Mouse (Mus musculus) embryo, embryonic 11 days (tissue): ENCODE measurements around the gene Sp3.
"Not testable (repeated sequence)": the region's sequence is repeated elsewhere in the genome, so short reads cannot be mapped to it uniquely, and the experiment has no call there.

ENCODE experiments used
- DNase-seq: peaks from one replicate; pipeline ENCODE4 v3.0.0-alpha.2; 2015

Sp3 gene

DNA sequence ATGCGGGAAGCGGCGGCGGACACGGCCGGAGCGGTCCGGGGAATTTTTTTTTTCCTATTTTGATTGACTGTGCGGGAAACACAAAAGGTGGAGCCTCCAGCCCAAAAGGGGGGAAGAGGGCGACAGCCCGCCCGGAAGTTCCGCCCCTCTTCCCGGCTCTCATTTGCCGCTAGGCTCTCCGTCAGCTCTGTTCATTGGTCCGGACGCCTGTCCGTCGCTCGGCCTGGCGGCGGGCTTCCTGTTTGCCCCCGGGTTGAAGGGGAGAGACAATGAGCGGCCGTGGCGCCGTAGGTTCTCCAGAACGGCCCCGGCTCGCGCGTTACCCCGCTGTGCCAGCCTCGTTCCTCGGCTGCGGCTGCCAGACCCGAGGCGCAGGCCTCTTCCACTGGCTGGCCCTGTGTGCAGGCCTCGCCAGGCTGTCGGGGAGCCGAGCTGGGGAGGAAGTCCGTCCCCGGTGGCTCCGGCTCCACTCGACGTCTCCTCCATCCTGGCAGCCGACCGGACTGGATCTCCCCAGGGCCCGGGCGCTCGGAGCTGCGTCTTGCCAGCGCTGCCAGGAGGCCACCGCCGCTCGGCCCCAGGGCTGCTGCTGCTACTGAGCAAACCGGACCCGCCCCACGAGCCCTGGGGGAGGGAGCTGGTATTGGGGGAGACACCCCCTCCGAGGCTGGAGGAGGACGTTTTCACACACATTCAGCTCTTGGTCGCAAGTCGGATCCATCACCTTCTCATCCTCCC lies at the start of gene Sp3:
Sp3 (minus strand) TSS at position 110 of the 738 bp plus-strand sequence.
- DNase-seq = peak; percentile 97

DNA sequence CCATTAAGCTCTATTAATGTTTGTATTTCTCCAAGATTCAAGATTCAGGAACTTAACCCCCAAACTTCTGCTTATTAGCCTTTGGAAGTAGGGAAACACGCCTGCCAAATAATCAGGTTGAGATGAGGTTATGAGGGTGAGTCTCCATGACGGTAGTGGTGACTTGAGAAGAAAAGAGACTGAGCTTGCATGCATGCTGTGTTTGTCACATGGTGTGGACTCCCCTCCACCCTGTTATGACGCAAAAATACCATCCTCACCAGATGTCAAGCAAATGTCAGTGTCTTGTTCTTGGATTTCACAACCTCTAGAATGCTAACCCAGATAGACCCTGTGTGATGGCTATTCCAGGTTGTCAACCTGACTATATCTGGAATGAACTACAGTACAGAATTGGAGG lies 49.6 kb upstream of the Sp3 start:
- DNase-seq = no peak

DNA sequence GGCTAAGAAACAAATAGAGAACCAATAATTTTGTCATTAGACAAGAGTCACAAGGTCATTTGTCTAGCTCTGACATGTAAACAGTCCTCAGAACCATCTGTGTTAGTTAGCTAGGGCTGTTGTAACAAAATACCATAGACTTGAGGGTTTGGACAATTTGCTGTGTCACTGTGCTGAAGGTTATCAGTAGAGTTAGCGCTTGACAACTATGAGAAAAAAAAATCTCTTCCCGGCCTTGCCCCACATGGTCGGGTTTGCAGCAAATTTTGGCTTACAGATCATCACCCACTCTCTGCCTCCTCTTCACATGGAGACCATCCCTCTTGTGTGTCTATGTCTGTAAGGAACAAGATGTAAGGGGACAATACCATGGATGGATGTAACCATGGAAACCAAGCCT lies 47.8 kb upstream of the Sp3 start:
- no peak for DNase-seq

DNA sequence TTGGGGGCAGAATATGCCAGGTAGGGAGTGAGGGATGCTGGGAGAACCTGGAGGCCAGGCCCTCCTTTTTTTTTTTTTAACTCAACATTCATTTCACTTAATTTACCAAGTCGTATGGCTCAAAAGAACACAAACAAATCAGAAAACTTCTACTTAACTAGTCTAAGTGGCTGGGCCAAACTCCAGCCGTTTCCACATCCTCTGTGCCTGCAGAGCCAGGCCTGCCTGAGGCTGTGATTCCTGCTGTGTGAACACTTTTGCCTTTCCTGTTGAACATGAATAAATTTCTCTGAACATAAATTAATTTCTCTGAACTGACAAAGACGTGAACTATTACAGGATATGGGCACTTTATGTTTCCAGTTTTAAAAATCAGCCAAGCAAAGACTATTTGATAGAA lies 46.9 kb upstream of the Sp3 start:
- DNase-seq = no peak

DNA sequence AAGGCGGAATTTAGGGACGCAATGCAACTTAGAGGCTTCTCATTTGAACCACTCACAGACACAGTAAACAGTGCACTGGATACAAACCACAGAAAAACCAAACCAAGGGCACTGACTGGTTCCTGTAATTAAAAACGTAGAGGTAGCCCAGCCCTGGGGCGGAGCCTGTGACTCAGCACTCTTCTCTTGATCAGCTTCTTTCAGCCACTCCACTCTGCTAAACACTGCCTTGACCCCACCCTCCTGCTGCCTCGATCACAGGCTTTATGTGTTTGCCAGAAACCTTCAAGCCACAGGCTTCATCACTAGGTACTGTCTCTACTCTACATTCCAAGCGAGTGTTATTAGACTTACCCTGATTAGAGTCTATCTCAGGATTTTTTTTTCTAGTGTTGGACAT lies 43.6 kb upstream of the Sp3 start:
- DNase-seq = no peak

DNA sequence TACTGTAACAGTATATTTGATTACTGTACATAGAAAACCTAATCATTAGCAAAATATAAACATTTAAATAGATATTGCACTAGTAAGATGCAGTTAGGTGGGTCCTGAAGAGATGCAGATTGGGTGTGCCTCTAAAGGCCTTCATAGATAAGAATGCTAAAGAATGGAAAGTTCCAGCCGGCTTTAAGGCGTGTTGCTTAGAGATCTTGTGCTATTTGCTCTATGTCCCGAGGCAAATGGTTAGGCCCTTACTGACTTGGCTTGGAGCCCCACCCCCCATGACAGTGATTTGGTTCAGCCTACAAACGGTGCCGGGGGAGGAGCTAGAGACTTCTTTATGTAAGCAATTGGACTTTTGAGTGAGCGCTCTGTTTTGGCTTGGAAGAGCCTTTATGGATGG lies 40.8 kb upstream of the Sp3 start:
- DNase-seq = no peak

DNA sequence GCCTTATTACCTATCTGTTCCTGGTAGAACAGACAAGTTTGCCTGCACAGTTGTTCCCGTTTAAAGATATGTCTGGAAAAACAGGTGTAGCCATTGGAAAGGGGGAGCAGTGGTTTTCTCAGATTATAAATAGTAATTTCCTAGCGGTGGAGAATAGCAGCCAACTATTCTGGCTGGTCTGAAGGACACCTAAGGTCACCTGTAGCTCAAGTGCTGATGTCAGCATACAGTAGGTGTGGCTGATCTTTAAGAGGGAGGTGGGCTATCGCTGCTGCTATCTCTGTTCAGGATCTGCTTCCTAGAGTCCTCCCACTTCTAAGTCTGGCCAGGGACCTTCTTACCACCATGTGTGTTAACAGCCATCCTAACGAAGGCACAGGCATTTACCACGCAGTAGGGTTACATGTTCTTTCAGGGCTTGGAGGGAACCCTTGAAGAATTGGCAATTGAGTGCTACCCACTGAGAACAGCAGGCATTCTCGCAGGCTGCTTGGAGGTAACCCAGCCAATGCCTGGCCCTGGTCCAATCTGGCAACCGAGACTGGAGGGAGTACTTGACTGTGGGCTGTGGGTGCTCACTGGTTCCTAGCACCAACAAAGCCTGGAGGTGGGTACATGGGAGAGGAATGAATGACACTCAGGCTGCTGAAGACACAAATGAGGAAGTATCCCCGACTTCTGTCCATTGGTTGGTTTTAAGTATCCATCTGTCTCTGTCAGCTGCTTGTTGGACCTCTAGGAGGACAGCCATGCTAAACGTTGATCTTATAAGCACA lies 39.3 kb upstream of the Sp3 start:
- DNase-seq = no peak

DNA sequence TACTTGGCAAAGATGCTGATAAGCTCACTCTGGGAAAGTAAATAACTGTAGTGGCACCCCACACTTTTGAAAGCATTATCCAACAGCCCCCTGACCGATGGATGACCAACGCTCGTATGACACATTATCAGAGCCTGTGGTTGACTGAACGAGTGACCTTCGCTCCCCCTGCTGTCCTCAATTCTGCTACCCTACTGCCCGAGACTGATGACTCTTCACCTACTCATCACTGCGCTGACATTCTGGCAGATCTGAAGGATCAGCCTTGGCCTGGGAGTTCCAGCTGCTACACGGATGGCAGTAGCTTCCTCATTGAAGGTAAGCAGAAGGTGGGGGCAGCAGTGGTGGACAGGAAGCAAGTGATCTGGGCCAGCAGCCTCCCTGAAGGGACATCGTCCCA lies 33.8 kb upstream of the Sp3 start:
- not testable (repeated sequence) for DNase-seq

DNA sequence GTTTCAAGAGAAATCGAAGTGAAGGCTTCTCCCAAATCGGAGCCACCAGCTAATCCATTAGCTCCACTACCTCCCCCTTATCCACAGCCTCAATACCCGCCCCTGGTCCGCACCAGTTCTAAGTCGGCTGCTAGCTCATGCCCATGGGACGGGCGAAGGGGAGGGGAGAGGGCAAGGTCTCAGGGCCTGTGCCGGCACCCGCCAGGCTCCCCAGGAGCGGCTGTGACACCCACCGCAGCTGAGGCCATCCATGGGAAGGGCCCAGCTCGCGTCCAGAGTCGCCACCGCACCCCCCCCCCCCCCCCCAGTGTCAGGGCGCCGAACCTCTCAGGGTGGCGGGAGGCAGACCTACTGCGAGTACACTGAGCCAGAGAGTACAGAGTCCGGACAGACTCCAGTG lies 32.4 kb upstream of the Sp3 start:
- peak; percentile 64 for DNase-seq

DNA sequence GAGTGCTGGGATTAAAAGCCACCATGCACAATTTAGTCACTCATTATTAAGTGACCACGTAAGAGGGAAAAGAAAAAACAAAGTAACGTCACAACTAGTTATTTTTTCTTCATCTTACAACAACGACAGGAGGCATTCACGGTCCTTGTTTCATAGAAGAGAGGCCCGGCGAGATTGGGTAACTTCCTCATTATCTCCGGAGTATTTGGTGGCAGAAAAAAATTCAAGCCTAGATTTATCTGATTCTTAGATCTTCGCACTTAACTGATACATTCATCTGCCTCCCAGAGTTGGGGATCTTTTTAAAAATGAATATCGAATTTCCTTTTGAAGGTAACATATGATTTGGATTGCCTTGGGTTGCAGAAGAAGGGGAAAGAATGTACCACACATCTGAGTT lies 27.2 kb upstream of the Sp3 start:
- no peak for DNase-seq

DNA sequence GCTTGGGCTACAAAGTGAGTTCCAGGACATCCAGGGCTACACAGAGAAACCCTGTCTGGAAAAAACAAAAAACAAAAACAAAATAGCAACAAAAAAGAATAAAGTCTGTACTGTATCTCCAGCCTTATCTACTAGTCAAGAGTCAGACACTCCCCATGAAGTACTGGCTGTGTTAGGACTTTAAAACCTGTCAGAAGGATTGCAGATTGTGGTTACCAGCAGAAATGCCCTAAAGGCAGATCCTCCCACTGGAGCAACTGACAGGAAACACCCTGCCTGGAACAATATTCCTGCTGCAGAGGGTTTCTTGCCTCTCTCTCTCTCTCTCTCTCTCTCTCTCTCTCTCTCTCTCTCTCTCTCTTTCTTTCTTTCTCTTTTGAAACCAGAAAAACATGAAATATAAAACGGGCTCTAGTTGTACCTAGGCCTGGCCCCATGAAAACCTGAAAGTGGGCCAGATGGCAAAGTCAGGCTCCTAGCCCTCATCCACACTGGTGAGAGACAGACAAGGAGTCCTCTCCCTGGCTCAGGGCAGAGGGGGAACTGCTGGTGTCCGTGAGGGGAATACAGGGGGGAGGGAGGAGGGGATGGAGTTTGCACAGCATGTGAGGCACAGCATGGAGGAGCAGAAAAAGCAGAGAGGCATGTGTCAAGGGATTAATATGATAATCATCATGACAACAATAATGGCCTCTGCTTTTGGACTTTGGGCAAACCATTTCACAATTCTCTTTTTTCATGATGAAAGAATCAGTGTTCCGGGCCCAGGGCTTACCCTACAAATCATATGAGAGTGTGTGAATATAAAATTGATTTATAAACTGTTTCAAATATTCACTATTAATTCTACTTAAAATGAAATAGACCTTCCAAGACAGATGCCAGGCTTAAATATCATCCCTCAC lies 25.6 kb upstream of the Sp3 start:
- DNase-seq = peak; percentile 41

DNA sequence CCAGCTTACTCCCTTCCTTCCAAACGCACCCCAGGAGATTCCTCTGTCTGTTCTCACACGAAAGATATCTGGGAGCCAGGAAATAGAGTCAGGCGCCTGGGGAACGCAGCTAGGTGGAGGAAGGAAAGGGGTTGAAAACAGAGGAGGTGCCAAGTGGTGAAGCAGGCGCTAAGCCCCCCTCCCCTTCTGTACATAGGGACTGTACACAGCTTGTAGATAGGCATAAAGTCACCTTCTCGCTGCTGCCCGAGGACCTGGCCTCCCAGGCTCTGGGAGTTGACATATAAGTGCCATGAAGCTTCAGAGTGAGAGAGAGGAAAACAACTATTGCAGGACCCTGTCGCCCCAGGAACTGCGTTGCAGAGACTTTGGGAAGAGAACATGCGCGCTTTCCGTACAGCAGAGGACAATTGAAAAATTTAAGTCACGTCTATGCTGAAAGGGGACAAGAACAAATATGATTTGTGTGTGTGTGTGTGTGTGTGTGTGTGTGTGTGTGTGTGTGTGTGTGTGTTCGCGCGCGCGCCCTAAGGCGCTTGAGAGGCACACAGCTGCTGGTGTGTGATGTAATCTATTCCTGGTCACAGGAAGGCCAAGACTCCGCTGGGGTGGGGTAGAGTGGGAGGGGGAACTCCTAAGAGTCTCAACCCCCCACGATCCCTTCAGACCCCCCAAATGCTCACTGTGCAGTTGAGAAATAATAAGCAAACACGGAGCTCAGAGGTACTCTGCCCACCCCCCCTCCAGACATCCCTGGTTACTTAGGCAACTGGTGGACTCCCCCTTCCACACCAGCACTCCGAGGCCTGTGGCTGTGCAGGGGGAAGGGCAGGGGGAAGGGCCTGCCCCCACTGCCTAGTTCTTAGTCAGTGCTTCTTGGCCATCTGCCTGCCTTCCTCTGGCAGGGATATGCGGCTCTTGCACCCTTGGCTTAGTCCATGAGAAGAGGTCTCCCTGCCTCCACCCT lies 23.8 kb upstream of the Sp3 start:
- peak; percentile 59 for DNase-seq

DNA sequence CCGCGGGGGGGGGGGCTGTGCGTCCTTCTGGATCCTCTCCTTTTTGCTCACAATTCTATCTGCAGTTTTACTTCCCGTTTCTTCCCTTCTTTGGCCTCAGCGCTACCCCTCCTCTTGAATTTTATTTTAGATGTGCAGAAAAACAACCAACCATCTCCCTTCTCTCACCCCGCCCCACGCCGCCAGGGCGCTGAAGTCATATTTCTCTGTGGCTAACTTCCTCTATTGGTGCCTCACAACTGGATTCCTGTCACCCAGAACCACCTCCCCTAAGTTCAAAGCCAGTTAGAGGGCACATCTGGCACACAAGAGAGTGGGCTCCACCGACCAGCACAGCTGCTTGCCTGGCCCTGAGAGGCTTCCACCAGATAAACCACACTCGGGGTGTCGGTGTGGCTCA lies 22.8 kb upstream of the Sp3 start:
- peak; percentile 12 for DNase-seq

DNA sequence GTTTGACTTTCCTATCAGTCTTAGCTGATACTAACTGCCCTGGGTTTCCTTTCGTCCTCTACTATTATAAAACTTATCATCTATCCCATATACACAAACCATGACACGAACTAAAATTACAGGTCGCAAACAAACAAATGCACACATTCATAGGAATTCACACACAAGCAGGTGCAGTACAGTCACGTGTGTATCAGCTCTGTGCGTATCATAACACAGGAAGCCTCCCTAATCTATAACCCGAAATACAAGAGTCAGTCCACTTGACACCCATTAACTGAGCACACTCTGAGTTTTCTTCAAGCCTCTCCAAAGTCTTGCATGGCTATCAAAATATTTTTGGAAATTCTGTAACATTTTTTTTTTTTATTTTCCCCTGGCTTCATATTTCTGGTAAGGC lies 22.2 kb upstream of the Sp3 start:
- DNase-seq = no peak

DNA sequence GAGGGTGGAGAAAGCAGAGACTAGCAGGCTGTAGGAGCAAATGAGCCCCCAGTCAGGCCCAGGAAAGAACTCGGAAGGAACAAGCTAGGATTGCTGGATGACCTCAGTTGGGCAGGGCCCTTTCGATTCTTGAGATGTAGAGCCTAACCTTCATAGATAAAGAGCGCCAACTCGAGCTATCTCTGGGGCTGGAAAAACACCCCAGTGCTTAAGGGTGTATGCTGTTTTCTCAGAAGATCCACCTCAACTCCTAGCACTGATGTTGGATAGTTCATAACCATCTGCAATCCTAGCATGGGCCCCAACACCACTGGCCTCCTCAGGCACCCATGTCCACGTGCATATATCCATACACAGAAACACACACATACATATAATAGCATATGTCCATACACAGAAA lies 21.7 kb upstream of the Sp3 start:
- no peak for DNase-seq

DNA sequence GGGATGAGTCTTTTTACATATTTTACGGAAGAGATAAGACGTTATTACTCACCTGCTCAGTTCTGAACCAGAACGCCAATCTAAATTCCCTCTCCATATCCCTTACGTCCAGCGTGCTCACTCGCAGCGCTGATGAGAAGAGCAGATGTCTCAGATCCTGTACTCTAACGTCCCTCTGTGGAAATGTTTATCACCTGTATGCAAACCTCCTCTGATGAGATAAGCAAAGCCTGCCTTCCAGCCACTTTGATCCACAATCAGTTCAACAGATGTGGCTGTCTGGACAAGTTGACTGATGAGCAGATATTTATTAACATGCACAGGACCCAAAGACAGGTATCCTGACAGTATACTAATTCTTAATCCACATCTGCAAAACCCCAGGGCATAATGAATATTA lies 19.9 kb upstream of the Sp3 start:
- no peak for DNase-seq

DNA sequence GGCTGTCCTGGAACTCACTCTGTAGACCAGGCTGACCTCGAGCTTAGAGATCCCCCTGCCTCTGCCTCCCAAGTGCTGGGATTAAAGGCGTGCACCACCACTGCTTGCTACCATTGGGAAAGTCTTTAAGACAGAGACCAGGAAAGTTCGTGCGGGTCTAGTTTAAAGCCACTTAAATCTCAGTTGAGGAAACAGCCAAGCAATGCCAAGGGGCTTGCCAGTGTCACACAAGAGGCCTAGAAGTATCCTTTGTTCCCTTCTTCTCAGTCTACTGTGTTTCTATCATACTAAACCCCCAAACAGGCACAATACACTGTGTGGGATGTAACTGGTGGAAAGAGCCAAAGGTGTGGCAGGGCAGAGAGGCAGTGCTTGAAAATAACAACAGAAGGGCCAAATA lies 17.3 kb upstream of the Sp3 start:
- DNase-seq = no peak

DNA sequence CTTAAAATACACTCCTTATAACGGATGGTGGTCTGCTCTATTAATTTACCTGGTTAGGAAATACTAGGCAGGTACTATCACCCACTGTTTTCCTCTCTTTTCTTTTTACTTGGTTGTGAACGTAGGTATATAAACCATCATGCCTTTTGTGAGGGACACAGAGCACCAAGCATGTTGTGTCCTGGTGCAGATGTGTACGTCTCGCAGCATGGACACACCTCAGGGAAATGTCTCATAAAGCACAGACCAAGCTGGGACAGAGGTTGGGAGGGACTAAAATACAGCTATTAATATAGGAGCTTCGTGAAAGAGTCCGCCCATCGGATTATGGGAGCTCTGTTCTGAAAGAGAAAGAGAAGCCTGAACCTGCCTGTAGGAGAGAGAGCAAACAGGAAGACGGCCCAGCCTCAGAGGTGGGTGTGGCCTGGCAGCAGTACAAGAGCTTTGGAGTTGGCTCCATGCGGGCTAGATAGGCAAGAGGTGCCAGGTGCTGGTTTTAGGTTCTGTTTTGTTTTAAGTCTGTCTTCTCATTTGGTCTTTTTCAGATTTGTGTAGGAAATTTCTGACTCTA lies 16.6 kb upstream of the Sp3 start:
- no peak for DNase-seq

DNA sequence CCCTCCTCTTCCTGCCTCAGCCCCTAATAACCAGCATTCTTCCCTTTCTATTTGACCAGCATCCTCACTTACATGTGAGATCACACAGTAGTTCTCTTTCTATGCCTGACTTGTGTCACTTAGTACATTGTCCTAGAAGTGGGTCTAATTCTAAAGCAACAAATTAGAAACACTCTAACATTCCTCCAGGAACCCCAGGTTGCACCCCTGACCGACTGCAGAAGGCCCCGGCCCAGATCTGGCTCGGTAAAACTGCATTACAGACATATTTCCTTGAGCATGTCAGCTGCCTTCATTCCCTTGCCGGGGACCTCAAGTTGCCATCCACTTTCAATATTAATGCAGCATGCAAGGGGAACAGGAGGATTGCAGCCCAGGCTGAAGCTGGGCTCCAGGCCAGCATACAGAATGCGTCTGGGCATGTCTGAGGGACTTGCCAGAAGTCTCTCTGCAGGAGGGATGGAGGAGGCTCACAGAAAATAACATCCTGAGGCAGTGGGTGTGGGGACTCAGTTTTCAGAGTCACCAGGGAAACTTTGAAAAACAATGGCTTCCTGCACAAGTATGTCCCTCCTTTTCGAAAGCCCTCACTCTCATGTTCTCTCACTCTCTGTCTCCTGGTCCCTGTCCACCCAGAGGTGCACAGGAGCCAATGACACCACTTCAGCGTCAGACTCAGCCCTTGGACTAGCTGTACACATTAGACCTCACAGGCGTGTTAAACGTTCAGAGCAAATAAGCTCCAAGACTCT lies 15.3 kb upstream of the Sp3 start:
- peak; percentile 48 for DNase-seq

DNA sequence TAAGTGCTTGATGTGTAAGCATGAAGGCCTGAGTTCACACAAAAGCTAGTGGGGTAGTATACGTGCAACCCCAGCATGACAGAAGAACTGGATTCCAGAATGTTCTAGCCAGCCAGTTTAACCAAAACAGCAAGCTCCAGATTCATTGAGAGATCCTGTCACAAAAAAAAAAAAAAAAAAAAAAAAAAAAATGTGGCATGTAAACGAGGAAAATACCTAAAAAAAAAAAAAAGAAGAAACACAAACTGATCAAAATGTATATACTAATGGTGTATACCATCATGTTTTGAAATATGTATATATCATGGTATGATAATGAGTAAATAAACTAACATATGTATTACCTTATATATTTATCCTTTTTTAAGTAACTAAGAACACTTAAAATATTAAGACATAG lies 13.9 kb upstream of the Sp3 start:
- no peak for DNase-seq

DNA sequence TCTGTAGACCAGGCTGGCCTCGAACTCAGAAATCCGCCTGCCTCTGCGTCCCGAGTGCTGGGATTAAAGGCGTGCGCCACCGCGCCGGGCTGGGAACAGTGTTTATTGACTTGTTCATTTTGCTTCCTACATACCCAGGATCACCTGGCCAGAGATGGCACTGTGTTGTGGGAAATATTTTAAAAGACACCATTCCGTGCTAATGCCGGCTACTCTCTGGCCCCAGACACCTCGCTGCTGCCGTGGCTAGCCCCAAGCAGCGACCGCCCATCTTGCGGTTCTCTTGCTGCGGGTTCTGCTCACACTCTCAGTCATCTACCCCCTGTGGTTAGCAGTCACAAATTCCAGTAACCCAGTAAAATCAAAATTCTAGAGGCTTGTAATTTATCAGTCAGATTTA lies 12.3 kb upstream of the Sp3 start:
- DNase-seq = no peak
